Mouse (Mus musculus) adrenal gland, adult (tissue): ENCODE results near the gene Ttc5.
"Not testable (repeated sequence)": the region's sequence is repeated elsewhere in the genome, so short reads cannot be mapped to it uniquely, and the experiment has no call there.

Experiments
- DNase-seq, 2 experiments: peaks; one replicate each; pipeline ENCODE4 v3.0.0; 2022 to 2023; ENCODE audit warnings: low spot score in 1 of 2; ENCODE audit not compliant: inconsistent age in 2 of 2

Ttc5 gene

GRCm38 (mm10) chr14:50782166-50782565 is 3.2 kb downstream of the Ttc5 start:
- DNase-seq: no peak

GRCm38 (mm10) chr14:50771342-50771741 is 14.0 kb downstream of the Ttc5 start:
- peak in 1 of 2 experiments; percentile 47 for DNase-seq

- DNase-seq: peak; percentile 63 to 78
These were observed 19.6 kb downstream of the Ttc5 start for GRCm38 (mm10) chr14:50765736-50766135.

DNA sequence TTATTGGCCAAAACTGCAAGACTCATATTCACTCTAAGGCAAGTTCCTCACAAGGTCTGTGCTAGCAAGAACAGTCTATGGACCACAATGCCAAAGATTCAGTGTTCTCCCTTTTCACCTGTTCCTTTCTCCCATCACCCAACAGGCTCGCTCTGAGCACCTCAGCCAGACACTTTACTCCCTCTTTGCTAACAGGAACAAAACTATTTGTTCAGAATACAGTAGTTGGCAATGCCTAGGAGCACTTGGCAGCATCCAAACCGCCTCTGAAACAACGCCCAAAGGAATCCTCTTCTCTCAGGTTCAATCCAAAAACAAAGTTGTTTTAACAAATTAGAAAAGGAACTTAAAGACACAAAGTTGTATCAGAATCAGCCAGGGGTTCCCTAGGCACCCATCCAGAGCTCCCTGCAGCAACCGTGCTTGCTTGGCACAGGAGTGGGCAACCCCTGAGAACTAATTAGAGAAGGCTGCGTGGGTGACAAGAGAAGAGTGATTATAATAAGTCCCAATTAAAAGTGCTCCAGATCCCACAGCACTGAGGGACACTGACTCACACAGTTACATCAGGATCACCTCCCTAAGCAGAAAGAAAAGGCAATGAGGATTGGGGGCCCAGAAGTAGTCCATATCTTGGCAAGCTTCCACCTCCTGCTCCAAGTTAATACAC is 26.8 kb downstream of the Ttc5 start:
- no peak for DNase-seq

DNA sequence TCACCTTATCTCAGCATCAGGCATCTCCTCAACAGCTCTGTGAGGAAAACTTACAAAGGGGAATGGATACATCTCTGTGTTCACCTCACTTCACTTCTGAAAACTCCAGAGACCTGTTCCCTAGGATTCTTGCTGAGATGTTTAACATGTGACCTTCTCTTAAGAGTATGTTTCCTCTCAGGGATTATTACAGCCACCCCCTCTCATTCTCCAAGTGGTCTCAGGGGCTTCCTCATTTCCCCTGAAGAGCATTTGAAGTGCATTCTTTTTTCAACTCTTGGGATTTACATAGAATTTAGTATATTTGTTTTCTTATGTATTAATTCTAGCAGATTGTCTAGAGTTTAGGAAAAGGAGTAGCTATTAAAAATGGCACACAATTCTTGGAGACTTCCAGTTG is 40.3 kb downstream of the Ttc5 start, which contains the start of gene Olfr749:
Gene Olfr749 (minus strand): TSS at position 101 of the 400 bp plus-strand sequence.
- no peak for DNase-seq

GRCm38 (mm10) chr14:50741584-50741983 is 43.7 kb downstream of the Ttc5 start:
- DNase-seq: no peak

GRCm38 (mm10) chr14:50740334-50740733 is 45.0 kb downstream of the Ttc5 start:
- DNase-seq: no peak

GRCm38 (mm10) chr14:50722371-50722770 is 62.9 kb downstream of the Ttc5 start:
- peak; percentile 62 to 73 for DNase-seq

GRCm38 (mm10) chr14:50719875-50720274 is 65.4 kb downstream of the Ttc5 start:
- not testable (repeated sequence) for DNase-seq
